Mouse (Mus musculus) hindbrain, embryonic 12.5 days (tissue): Measurements from ENCODE around the gene Fcrl6. TPM values are rescaled to one million over a fixed set of nuclear protein-coding genes. Genes with fewer than 3 reads are reported as not detected.

Experiments used
- ATAC-seq: fragments of 200-750 bp; cut with Nextera tagmentation; 2 replicates; pipeline ENCODE4 v1.8.0; 2017; ENCODE audit warnings: moderate TSS enrichment; ENCODE audit not compliant: low FRiP score
- H3K27ac ChIP-seq: fragments of 300-500 bp; sonication (generic); 2 replicates; pipeline ENCODE4 v1.5.1; 2016; ENCODE audit warnings: mild to moderate bottlenecking
- H3K27me3 ChIP-seq: fragments of 300-500 bp; sonication (generic); 2 replicates; pipeline ENCODE4 v1.6.1; 2016; ENCODE audit warnings: mild to moderate bottlenecking
- H3K36me3 ChIP-seq: fragments of 300-500 bp; sonication (generic); 2 replicates; pipeline ENCODE4 v1.6.1; 2016; ENCODE audit warnings: mild to moderate bottlenecking
- H3K4me1 ChIP-seq: fragments of 300-500 bp; sonication (generic); 2 replicates; pipeline ENCODE4 v1.6.1; 2016
- H3K4me2 ChIP-seq: fragments of 300-500 bp; sonication (generic); replicated peaks from 2 replicates; pipeline ENCODE4 v1.6.1; 2016; ENCODE audit warnings: mild to moderate bottlenecking
- H3K4me3 ChIP-seq: fragments of 300-500 bp; sonication (generic); 2 replicates; pipeline ENCODE4 v1.5.1; 2016; ENCODE audit warnings: mild to moderate bottlenecking
- H3K9ac ChIP-seq: fragments of 300-500 bp; sonication (generic); 2 replicates; pipeline ENCODE4 v1.6.1; 2016; ENCODE audit warnings: mild to moderate bottlenecking, moderate library complexity
- H3K9me3 ChIP-seq: fragments of 300-500 bp; sonication (generic); replicated peaks from 2 replicates; pipeline ENCODE4 v1.6.1; 2016; ENCODE audit warnings: mild to moderate bottlenecking
- WGBS: fragments of 180-500 bp; shearing (Covaris S2); methylation state at CpG from one replicate; pipeline ENCODE4 v1.1.7; 2016; 5-methylcytosine and 5-hydroxymethylcytosine counted together
- polyA plus RNA-seq: library from polyadenylated mRNA; unstranded; fragments of >200 nt; fragmentation: Nextera tagmentation; extraction: Ambion mirVana; gene quantifications from 2 replicates; pipeline ENCODE4 v1.2.1, GENCODE M21; 2016

Gene Fcrl6
- 0.34 TPM in 1 of 2 replicates, not detected in the other for polyA plus RNA-seq

DNA sequence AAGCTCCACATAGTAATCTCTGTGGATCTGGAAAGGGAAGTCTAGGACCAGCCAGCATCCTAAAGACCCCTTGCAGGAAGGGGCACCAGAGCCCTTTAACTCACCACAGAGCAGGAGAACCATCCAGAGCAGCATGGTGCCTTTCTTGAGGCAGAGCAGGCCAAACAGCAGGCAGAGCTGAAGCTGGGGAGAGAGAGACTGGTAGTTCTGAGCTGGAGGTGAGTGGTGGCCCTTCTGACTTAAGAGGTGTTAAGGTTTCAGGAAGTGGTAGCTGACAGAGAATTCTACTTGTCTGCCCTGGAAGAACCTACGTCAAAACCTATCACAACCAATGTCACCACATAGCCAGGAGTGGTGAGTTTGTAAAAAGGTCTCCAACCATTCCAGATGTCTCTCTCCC lies at the start of gene Fcrl6:
Fcrl6 (minus strand) TSS at position 226 of the 400 bp plus-strand sequence.
- no peak within 1 kb of the TSS for H3K4me3 ChIP-seq
- H3K9me3 ChIP-seq, result no peaks in the 10 kb centered on the region
- ATAC-seq, result no peak
- 0 out of 2 replicates have a peak, but pooled peaks cover 7% of the 10 kb centered on the region for H3K27me3 ChIP-seq
- WGBS, result 81% methylated on average over 1 of the region's 1 CpGs
- H3K4me2 ChIP-seq, result no peak within 1 kb of the TSS
- no peak within 1 kb of the TSS for H3K9ac ChIP-seq
- no peaks in the 10 kb centered on the region for H3K4me1 ChIP-seq
- H3K36me3 ChIP-seq, result no peaks in the 10 kb centered on the region
- no peak within 1 kb of the TSS for H3K27ac ChIP-seq

DNA sequence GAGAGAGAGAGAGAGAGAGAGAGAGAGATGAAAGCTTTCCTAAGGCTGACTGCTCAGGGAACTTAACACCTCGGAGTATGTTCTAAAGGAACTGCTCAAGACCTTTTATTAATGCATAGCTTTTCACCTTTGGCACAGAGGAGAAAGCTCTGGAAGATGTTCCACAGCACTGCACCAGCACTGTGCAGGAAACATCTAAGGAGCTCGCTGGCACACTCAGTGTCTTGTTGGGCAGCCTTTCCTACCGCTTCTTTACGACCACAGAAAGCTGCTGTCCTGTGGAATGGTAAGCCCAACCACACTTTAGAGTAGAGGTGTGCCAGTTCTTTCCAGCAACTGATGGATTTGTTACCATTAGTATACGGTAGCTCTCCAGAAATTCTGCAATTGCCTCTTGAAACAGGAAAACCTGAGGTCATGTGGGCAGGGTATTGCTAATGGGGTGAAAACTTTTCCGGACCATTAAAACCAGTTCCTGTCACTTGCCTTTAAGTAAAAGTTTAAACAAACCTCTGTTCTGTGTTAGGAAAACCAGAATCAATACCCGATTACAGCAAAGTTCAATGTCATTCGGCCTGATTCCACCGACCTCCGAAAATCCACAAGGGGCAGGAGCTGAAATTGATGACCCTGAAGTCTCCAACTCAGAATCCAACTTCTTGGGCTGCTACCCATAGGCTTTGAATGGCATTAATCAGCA lies 49.1 kb upstream of the Fcrl6 start:
- no peak for ATAC-seq
- H3K27me3 ChIP-seq, result no peaks in the 10 kb centered on the region
- WGBS, result 86% methylated on average over 10 of the region's 10 CpGs

DNA sequence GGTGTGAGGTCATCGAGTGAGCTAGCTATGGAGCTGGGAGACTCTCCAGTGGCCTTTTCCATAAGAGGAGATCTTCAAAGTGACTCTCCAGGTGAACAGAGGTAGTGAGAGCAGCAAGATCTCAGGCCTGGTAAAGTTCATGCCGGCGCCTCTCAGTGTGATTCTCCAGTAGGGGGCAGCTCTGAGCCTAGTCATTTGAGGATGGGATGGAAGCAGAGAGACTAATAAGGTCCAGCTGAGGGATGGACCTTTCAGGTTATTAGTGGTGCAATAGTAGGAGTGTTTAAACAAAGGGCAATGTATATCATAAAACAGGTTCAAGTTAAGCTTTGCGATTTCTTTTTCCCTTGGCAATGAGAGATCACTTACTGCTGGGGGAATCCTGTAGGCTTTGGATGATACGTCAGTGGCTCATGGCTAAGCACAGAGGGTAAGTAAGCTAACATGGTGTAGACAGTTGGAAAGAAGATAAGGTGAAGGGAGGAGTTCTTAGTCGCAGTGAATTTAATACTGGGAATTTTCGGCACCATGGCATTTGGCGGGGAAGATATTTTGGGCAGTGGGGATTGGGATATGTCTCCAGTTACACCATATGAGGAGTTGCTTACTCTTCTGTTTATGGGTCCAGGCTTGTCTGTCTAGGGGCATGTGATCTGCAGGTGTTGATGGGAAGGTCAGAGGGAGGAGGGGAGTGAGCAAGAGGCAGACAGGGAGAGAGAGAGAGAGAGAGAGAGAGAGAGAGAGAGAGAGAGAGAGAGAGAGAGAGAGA lies 48.4 kb upstream of the Fcrl6 start:
- Histone ChIP-seq H3K4me3 (no peak overlapping the region), H3K36me3 (no peaks in the 10 kb centered on the region), H3K9me3 (no peaks in the 10 kb centered on the region), H3K9ac (no peak overlapping the region), H3K27ac (no peak overlapping the region), H3K4me1 (no peaks in the 10 kb centered on the region), H3K4me2 (no peak overlapping the region), H3K27me3 (no peaks in the 10 kb centered on the region)
- WGBS, result 59% methylated on average over 8 of the region's 8 CpGs
- no peak for ATAC-seq

More for the DNA sequence above, 49.1 kb upstream of the Fcrl6 start:
- H3K9me3 ChIP-seq, result no peaks in the 10 kb centered on the region
- H3K9ac ChIP-seq, result no peak overlapping the region
- H3K36me3 ChIP-seq, result no peaks in the 10 kb centered on the region
- H3K4me1 ChIP-seq, result no peaks in the 10 kb centered on the region
- no peak overlapping the region for H3K4me3 ChIP-seq
- H3K27ac ChIP-seq, result no peak overlapping the region
- no peak overlapping the region for H3K4me2 ChIP-seq

DNA sequence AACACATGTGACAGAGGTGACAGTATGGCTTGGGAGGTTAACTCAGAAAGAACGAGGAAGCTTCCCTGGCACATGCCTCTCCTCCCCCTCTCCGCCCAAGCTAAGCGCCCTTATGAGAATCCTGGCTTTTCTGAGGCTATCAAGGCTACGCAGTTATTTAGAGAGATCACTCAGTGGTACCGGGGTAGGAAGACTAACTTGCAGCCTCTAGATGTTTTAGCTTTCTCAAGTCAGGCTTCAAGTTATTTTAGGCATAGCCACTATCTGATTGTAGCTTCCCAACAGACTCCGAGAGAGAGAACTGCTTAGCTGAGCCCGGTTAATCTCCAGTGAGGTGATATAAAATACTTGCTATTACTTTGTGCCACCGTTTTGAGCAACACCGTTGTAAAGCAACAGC lies 47.0 kb upstream of the Fcrl6 start:
- no peaks in the 10 kb centered on the region for H3K4me1 ChIP-seq
- H3K9ac ChIP-seq, result no peak overlapping the region
- H3K27me3 ChIP-seq, result no peaks in the 10 kb centered on the region
- 90% methylated on average over 9 of the region's 9 CpGs for WGBS
- H3K4me3 ChIP-seq, result no peak overlapping the region
- no peaks in the 10 kb centered on the region for H3K36me3 ChIP-seq
- H3K27ac ChIP-seq, result no peak overlapping the region
- H3K4me2 ChIP-seq, result no peak overlapping the region
- no peaks in the 10 kb centered on the region for H3K9me3 ChIP-seq
- ATAC-seq, result no peak

DNA sequence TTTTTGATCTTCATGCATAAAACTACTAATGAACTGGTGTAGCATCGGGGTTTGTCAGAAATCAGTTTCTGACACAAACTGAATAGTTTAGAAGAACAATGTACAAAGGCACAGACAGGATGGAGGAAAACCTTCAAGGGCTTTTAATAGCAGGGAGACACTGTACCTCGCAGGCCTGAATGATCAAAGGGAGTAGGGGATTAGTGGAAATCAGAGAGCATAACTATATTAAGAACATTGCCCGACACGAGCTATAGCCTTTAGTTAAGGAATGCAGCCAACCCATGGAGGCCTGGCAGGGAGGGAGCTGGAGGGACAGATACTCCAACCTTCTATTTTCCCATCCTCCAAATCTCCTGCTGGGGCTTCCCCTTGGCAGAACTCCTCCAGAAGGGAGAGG lies 44.9 kb upstream of the Fcrl6 start:
- no peak overlapping the region for H3K27ac ChIP-seq
- H3K9me3 ChIP-seq, result no peaks in the 10 kb centered on the region
- no peaks in the 10 kb centered on the region for H3K4me1 ChIP-seq
- H3K4me3 ChIP-seq, result no peak overlapping the region
- no peak overlapping the region for H3K9ac ChIP-seq
- no peak for ATAC-seq
- 58% methylated on average over 4 of the region's 4 CpGs for WGBS
- H3K36me3 ChIP-seq, result no peaks in the 10 kb centered on the region
- no peak overlapping the region for H3K4me2 ChIP-seq
- H3K27me3 ChIP-seq, result no peaks in the 10 kb centered on the region

DNA sequence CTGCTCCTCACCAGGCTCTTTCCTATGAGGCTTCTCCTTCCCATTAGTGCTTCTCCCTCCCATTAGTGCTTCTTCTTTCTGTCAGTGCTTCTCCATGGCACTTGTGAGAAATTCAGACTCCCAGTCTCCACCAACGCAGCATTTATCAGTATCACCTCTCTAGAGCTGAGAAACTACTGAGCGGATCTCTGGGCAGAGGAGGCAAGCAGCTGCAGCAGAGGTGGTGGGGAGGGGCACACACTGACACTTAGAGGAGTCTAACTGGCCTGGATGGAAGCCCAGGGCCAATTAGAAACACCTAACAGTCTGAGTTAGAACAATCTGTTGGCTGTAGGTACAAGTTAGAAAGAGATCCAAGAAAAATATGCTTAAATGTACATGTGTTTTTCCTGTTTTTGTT lies 36.4 kb upstream of the Fcrl6 start:
- WGBS, result 68% methylated on average over 2 of the region's 2 CpGs
- no peak for ATAC-seq
- H3K4me2 ChIP-seq, result no peak overlapping the region
- no peak overlapping the region for H3K4me3 ChIP-seq
- H3K9me3 ChIP-seq, result no peaks in the 10 kb centered on the region
- H3K36me3 ChIP-seq, result no peaks in the 10 kb centered on the region
- no peak overlapping the region for H3K9ac ChIP-seq
- H3K27ac ChIP-seq, result no peak overlapping the region
- H3K4me1 ChIP-seq, result no peaks in the 10 kb centered on the region
- no peaks in the 10 kb centered on the region for H3K27me3 ChIP-seq

DNA sequence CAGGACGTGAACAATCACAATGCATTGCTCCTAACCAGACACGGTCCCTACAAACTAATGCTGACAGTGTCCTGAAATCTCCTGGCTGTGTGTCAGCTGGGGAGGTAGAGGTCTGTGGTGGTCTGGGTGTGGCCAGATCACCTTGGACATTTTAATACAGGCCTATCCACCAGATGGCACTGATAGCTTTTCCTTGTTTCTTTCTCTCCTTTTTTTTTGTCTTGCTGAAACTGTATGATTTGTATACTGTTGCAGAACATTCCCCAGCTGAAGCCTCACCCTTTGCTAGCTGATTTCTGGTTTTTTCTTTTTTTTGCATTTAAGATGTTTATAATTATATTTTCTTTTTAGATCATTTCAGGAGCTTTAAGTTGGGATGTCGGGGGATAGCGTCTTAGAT lies 35.5 kb upstream of the Fcrl6 start:
- Histone ChIP-seq H3K36me3 (no peaks in the 10 kb centered on the region), H3K9ac (no peak overlapping the region), H3K4me2 (no peak overlapping the region), H3K4me1 (no peaks in the 10 kb centered on the region), H3K9me3 (no peaks in the 10 kb centered on the region), H3K27ac (no peak overlapping the region), H3K27me3 (no peaks in the 10 kb centered on the region), H3K4me3 (no peak overlapping the region)
- WGBS, result 83% methylated on average over 4 of the region's 4 CpGs
- no peak for ATAC-seq

DNA sequence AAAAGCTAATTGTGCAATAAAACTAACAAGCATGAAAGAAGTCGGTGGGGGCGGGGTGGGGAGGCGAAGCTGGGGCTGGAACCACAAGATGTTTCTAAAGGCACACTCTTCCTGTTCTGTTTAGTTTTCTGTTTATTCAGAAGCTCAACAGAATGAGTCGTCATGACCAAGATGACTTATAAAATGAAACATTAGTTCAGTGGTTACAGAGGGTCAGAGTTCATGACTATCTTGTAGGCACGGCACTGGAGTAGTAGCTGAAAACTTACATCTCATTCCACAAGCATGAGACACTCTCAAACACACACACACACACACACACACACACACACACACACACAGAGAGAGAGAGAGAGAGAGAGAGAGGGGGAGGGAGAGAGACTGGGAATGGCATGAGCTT lies 33.9 kb upstream of the Fcrl6 start:
- H3K27me3 ChIP-seq, result no peaks in the 10 kb centered on the region
- no peak overlapping the region for H3K9ac ChIP-seq
- no peaks in the 10 kb centered on the region for H3K9me3 ChIP-seq
- H3K4me3 ChIP-seq, result no peak overlapping the region
- H3K36me3 ChIP-seq, result no peaks in the 10 kb centered on the region
- no peak for ATAC-seq
- no peaks in the 10 kb centered on the region for H3K4me1 ChIP-seq
- no peak overlapping the region for H3K27ac ChIP-seq
- 94% methylated on average over 5 of the region's 5 CpGs for WGBS
- H3K4me2 ChIP-seq, result no peak overlapping the region

DNA sequence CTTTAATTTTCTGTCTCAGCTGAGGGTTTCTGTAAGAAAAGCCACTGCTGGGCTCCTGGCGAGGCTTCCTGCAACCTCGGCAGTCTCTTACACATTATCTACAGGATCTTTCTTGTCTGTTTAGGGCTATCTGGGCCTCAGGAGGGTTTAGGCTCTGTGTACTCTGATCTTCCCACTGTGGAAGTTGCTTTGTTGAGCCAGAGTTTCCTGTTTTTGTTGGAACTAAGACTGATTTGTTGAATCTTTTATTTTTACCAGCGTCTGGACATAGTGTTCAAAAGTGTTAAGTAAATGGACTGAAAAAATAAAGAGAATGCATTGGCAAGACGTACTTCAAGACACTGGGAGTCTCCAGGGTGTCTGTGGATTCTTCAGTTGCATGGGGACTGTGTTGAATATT lies 32.9 kb upstream of the Fcrl6 start:
- 49% methylated on average over 4 of the region's 4 CpGs for whole genome bisulfite sequencing
- H3K4me1 ChIP-seq, result no peaks in the 10 kb centered on the region
- no peak overlapping the region for H3K4me2 ChIP-seq
- 0 out of 2 replicates have a peak overlapping the region, but pooled peaks have one; percentile 3 for H3K9ac ChIP-seq
- ATAC-seq, result no peak
- no peak overlapping the region for H3K27ac ChIP-seq
- no peak overlapping the region for H3K4me3 ChIP-seq
- H3K36me3 ChIP-seq, result no peaks in the 10 kb centered on the region
- no peaks in the 10 kb centered on the region for H3K27me3 ChIP-seq
- no peaks in the 10 kb centered on the region for H3K9me3 ChIP-seq

DNA sequence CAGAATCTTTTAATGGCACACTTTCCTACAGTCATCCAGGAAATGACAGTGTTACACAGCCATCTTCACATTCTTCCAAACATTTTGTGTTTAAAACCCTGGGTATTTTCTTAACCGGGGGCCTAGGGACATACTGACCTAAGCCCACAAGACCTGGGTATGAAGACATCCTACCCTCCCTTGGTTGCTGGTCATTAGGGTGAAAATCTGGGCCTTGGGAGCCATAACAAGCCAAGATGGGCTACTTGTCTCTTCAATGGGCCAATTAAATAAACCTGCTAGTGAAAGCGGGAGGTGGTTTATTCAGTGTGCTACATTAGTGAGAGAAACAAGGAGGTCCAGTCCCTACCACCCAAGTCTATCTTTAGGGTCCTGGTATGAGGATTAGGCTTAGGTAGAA lies 31.8 kb upstream of the Fcrl6 start:
- Histone ChIP-seq H3K4me3 (no peak overlapping the region), H3K36me3 (no peaks in the 10 kb centered on the region), H3K9me3 (no peaks in the 10 kb centered on the region), H3K9ac (no peak overlapping the region), H3K4me1 (no peaks in the 10 kb centered on the region), H3K27ac (no peak overlapping the region), H3K27me3 (no peaks in the 10 kb centered on the region), H3K4me2 (no peak overlapping the region)
- 97% methylated on average over 2 of the region's 2 CpGs for WGBS
- no peak for ATAC-seq

DNA sequence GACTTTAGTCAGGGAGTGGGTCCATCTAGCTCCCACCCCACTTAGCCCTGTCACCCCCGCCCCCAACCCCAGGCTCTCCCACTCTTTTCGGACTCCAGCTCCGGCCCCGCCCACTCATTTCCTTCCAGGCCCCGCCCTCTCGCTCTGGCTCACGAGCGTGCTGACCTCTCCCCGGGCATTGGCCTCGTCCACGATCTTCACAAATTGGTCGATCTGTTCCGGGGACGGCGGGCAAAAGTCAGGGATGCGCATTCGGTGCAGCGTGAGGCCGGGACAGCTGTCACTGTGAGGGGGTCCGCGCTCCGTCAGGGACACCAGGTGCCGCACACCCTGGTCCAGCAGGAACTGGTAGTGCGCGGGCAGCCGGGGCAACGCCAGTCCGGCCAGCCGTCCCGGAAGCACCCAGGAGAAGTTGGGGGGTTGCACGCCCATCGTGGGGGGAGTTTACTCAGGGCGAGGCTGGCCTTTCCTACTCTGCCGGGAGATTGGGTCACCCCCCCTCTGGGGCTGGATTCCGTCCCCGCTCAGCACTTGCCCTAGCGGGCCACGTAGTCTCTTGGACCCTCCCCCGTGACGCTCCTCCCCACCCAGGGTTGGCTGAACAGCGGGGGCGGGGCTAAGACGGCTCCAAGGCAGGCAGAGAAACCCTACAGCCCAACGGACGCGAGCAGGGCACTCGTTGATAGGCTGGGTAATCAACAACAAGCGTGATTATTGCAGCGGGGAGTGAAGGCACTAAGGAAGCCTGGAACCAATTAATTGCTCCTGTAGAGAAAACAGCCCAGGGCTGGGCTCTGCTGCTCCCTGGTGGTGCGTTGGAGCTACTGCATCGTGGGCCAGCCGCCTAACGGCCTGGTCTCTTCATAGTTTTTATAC lies 30.3 kb upstream of the Fcrl6 start, which contains the start of gene Dusp23:
Dusp23 (minus strand) TSS at position 512 of the 876 bp plus-strand sequence.
- Histone ChIP-seq H3K4me2 (peak within 1 kb of the TSS; percentile 63), H3K4me1 (no peaks in the 10 kb centered on the region), H3K9ac (peak within 1 kb of the TSS; percentile 61), H3K36me3 (no peaks in the 10 kb centered on the region), H3K9me3 (no peaks in the 10 kb centered on the region), H3K4me3 (peak within 1 kb of the TSS; percentile 60), H3K27me3 (no peaks in the 10 kb centered on the region), H3K27ac (peak within 1 kb of the TSS; percentile 60)
- ATAC-seq, result peak; percentile 99
- WGBS, result under 1% methylated on average over 53 of the region's 53 CpGs

DNA sequence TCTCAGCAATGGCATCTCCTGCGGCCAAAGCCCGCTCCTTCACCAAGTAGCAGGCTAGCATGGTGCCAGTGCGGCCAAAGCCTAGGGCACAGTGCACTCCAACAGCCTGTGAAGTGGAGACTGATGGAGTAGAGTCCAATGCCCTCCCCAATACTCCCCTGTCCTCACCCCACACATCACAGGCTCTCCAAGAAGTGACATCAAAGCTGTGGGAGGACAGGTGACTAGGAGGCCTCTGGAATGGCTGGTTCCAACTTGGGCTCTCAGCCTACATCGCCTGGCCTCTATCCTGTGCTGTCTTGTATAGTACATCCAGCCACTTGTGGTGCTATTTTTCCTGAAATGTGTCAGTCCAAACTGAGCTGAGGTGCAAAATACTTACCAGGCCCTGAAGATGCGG lies 29.4 kb upstream of the Fcrl6 start:
- no peaks in the 10 kb centered on the region for H3K27me3 ChIP-seq
- H3K4me2 ChIP-seq, result no peak overlapping the region
- no peaks in the 10 kb centered on the region for H3K36me3 ChIP-seq
- ATAC-seq, result no peak
- H3K27ac ChIP-seq, result no peak overlapping the region
- H3K9me3 ChIP-seq, result no peaks in the 10 kb centered on the region
- no peak overlapping the region for H3K9ac ChIP-seq
- 92% methylated on average over 5 of the region's 5 CpGs for WGBS
- H3K4me1 ChIP-seq, result no peaks in the 10 kb centered on the region
- H3K4me3 ChIP-seq, result no peak overlapping the region
